Mouse (Mus musculus) liver, embryonic 14.5 days (tissue): ENCODE data around the gene Prkar2b. TPM values are rescaled to one million over a fixed set of nuclear protein-coding genes. Genes with fewer than 3 reads are reported as not detected.

Source experiments
- ATAC-seq: fragments of 200-750 bp; cut with Nextera tagmentation; 2 replicates; pipeline ENCODE4 v1.8.0; 2017; ENCODE audit warnings: moderate number of reproducible peaks, mild to moderate bottlenecking, moderate library complexity; ENCODE audit not compliant: insufficient read depth
- DNase-seq, 3 experiments: peaks; one replicate each; pipeline ENCODE4 v3.0.0-alpha.2; 2012 to 2013; ENCODE audit warnings: low read depth in 3 of 3, low spot score in 3 of 3
- H3K27ac ChIP-seq: fragments of 300-500 bp; sonication (generic); 2 replicates; pipeline ENCODE4 v1.5.1; 2014; ENCODE audit warnings: moderate library complexity, mild to moderate bottlenecking, control low read depth, inconsistent platforms
- H3K27me3 ChIP-seq: fragments of 300-500 bp; sonication (generic); 2 replicates; pipeline ENCODE4 v1.6.1; 2014; ENCODE audit warnings: mild to moderate bottlenecking, low read length, moderate library complexity; ENCODE audit not compliant: control insufficient read depth, insufficient read depth
- H3K36me3 ChIP-seq: fragments of 300-500 bp; sonication (generic); replicated peaks from 2 replicates; pipeline ENCODE4 v1.6.1; 2014; ENCODE audit warnings: low read depth; ENCODE audit not compliant: control insufficient read depth, insufficient read depth
- H3K4me1 ChIP-seq, 2 experiments: fragments of 200-500 bp in 1 of 2; fragments of 300-500 bp in 1 of 2; sonication (generic) in 1 of 2; replicated peaks; 2 replicates each; pipeline ENCODE4 v1.6.1; 2012 to 2014; ENCODE audit warnings: antibody characterized with exemption in 1 of 2, inconsistent platforms in 1 of 2, low read length in 1 of 2; ENCODE audit not compliant: control insufficient read depth in 2 of 2, insufficient read depth in 2 of 2
- H3K4me2 ChIP-seq: fragments of 300-500 bp; sonication (generic); 2 replicates; pipeline ENCODE4 v1.6.1; 2014; ENCODE audit warnings: low read depth, mild to moderate bottlenecking, control low read depth, moderate library complexity
- H3K4me3 ChIP-seq, 2 experiments: fragments of 200-500 bp in 1 of 2; fragments of 300-500 bp in 1 of 2; sonication (generic) in 1 of 2; 2 replicates each; pipeline ENCODE4 v1.5.1; 2012 to 2014; ENCODE audit warnings: low read depth in 2 of 2, low read length in 2 of 2, mild to moderate bottlenecking in 2 of 2, control low read depth in 1 of 2, inconsistent platforms in 1 of 2, moderate library complexity in 1 of 2; ENCODE audit not compliant: insufficient read depth in 1 of 2
- H3K9ac ChIP-seq: fragments of 300-500 bp; sonication (generic); replicated peaks from 2 replicates; pipeline ENCODE4 v1.6.1; 2014; ENCODE audit warnings: mild to moderate bottlenecking, control low read depth, moderate library complexity
- H3K9me3 ChIP-seq: fragments of 300-500 bp; sonication (generic); 2 replicates; pipeline ENCODE4 v1.6.1; 2016; ENCODE audit warnings: low read length, mixed read lengths; ENCODE audit not compliant: control insufficient read depth
- CTCF ChIP-seq: IDR thresholded peaks from 2 replicates; pipeline ENCODE4 v1.5.1; 2016; ENCODE audit warnings: antibody characterized with exemption, low read depth, control low read depth
- EP300 ChIP-seq: IDR thresholded peaks from 2 replicates; pipeline ENCODE4 v1.6.1; 2016; ENCODE audit warnings: antibody characterized with exemption, low read depth
- WGBS: fragments of 180-500 bp; shearing (Covaris S2); extraction: QIAGEN DNeasy Blood & Tissue Kit; methylation state at CpG from one replicate; pipeline ENCODE4 v1.1.7; 2014; ENCODE audit not compliant: insufficient replicate concordance; 5-methylcytosine and 5-hydroxymethylcytosine counted together
- polyA plus RNA-seq, 2 experiments: library from polyadenylated mRNA; depleted of rRNA in 1 of 2; stranded (reverse) in 1 of 2; unstranded in 1 of 2; fragments of >200 nt; fragmentation: Nextera tagmentation in 1 of 2; extraction: Ambion mirVana in 1 of 2; gene quantifications; 2 replicates each; pipeline versions ENCODE4 v1.2.1 to v1.2.3; 2012 to 2014

Gene Prkar2b
- polyA plus RNA-seq, 2 experiments = 41.3 to 89.6 TPM

DNA sequence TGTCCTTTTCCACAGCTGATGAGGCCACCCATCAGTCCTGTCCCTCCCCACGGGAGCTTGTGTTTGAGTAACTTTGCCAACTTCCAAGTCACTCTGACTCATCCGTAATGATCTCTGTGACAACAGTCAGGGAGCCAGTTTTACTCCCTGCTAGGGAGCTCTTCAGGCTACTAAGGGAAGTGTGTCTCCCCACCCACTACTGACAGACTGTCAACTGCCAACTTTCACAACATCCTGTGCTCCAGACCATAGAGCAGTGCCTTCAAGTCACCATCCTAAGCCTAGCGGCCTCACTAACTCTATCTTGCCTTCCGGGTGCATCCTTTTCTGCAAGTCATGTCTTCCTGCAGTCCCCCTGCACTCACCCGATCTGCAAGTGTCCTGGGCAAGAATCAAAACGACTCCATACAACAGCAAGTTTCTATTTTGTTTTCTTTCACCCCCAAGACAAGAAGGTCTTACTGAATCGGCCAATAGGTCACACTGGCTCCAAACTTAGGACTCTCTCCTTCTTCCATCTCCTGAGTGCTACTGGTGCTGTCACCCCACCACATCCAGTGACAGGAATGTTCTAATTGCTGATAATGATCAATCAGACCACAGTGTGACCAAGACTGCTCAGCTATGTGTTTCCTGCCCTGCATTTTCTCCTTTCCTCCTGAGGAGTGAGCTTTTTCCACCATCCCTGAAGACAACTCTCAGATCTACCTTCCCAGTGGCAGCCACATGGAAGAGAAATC lies 43.3 kb downstream of the Prkar2b start:
- Histone ChIP-seq H3K27ac (peak overlapping the region; percentile 78), H3K4me1 (peaks cover 15 to 37% of the 10 kb centered on the region in 2 experiments), H3K9me3 (no peaks in the 10 kb centered on the region), H3K4me2 (peak overlapping the region; percentile 46), H3K9ac (peak overlapping the region; percentile 25), H3K36me3 (peaks cover 17% of the 10 kb centered on the region), H3K27me3 (no peaks in the 10 kb centered on the region), H3K4me3 (peak overlapping the region in 1 of 2 experiments; percentile 5; a peak in 1 of 4 replicates)
- TF ChIP-seq EP300 = peak; percentile 35; the same call in 1 of the 2 replicates
- 0 out of 2 replicates have a peak, but pooled peaks have one; percentile 11 for TF ChIP-seq CTCF
- 6% methylated on average over 7 of the region's 7 CpGs for WGBS
- DNase-seq (peak; percentile 10 to 47 (median 47)), ATAC-seq (peak; percentile 82)

DNA sequence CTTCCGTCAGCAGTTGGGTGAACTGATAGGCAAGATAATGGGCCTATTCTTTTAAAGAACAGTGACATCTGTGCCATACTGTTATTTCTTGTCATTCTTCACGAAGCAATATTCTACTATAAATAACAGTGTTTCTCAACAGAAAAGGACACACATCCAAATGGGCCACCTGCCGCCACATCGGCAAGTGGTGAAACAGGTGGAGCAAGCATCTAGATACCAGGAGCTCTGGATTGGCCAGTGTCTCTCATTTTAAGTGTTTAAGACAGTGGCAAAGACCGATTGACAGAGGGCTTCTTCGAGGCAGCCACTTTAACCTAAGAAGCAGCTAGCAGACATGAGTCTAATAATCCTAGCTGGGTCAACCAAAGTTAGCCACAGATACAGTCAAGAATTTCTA lies 44.6 kb downstream of the Prkar2b start:
- no peak overlapping the region for H3K4me3 ChIP-seq
- WGBS = 59% methylated on average over 6 of the region's 6 CpGs
- H3K4me2 ChIP-seq = no peak overlapping the region
- H3K36me3 ChIP-seq = peaks cover 13% of the 10 kb centered on the region
- no peaks in the 10 kb centered on the region for H3K9me3 ChIP-seq
- DNase-seq (no peak), ATAC-seq (no peak)
- TF ChIP-seq CTCF = no peak
- TF ChIP-seq EP300 = no peak
- no peaks in the 10 kb centered on the region for H3K27me3 ChIP-seq
- H3K4me1 ChIP-seq = peaks cover 19 to 37% of the 10 kb centered on the region in 2 experiments
- no peak overlapping the region for H3K27ac ChIP-seq
- no peak overlapping the region for H3K9ac ChIP-seq

- DNase-seq (no peak), ATAC-seq (no peak)
- Histone ChIP-seq H3K9me3 (no peaks in the 10 kb centered on the region), H3K4me2 (no peak overlapping the region), H3K27me3 (no peaks in the 10 kb centered on the region), H3K4me1 (peaks cover 20 to 40% of the 10 kb centered on the region in 2 experiments), H3K27ac (no peak overlapping the region), H3K4me3 (no peak overlapping the region), H3K36me3 (peaks cover 10% of the 10 kb centered on the region), H3K9ac (no peak overlapping the region)
- 74% methylated on average over 6 of the region's 6 CpGs for WGBS
- no peak for TF ChIP-seq CTCF
- TF ChIP-seq EP300 = no peak
Measured at GRCm38 (mm10) chr12:32015268-32015769, 45.8 kb downstream of the Prkar2b start.

- no peak overlapping the region for H3K4me2 ChIP-seq
- H3K27ac ChIP-seq = no peak overlapping the region
- peaks cover 23 to 42% of the 10 kb centered on the region in 2 experiments for H3K4me1 ChIP-seq
- H3K36me3 ChIP-seq = peaks cover 11% of the 10 kb centered on the region
- no peak for ATAC-seq
- no peak overlapping the region for H3K9ac ChIP-seq
- 63% methylated on average over 7 of the region's 7 CpGs for WGBS
- no peak overlapping the region for H3K4me3 ChIP-seq
- no peak for DNase-seq
- no peak for TF ChIP-seq EP300
- no peak for TF ChIP-seq CTCF
- no peaks in the 10 kb centered on the region for H3K9me3 ChIP-seq
- no peaks in the 10 kb centered on the region for H3K27me3 ChIP-seq
Measured at GRCm38 (mm10) chr12:32014811-32015210, 46.3 kb downstream of the Prkar2b start.

- H3K4me1 ChIP-seq = peaks cover 17 to 29% of the 10 kb centered on the region in 2 experiments
- DNase-seq = no peak
Measured at GRCm38 (mm10) chr12:32012169-32012568, 48.9 kb downstream of the Prkar2b start.

More at GRCm38 (mm10) chr12:32012169-32012568, 48.9 kb downstream of the Prkar2b start:
- H3K36me3 ChIP-seq = peaks cover 10% of the 10 kb centered on the region
- no peak overlapping the region for H3K27ac ChIP-seq
- 54% methylated on average over 2 of the region's 2 CpGs for WGBS
- H3K4me3 ChIP-seq = no peak overlapping the region
- no peak overlapping the region for H3K9ac ChIP-seq
- no peaks in the 10 kb centered on the region for H3K27me3 ChIP-seq
- ATAC-seq = no peak
- no peaks in the 10 kb centered on the region for H3K9me3 ChIP-seq
- TF ChIP-seq EP300 (no peak), CTCF (no peak)
- no peak overlapping the region for H3K4me2 ChIP-seq
